Mouse (Mus musculus): Measurements from ENCODE around the gene Tekt5. TPM values are rescaled to one million over a fixed set of nuclear protein-coding genes. Genes with fewer than 3 reads are reported as not detected.
A peak's percentile ranks its signal among the peaks of the same experiment; 100 is the strongest.

Tekt5 gene
- polyA plus RNA-seq, 1 experiment from 2014 or later = 2.9 TPM

DNA sequence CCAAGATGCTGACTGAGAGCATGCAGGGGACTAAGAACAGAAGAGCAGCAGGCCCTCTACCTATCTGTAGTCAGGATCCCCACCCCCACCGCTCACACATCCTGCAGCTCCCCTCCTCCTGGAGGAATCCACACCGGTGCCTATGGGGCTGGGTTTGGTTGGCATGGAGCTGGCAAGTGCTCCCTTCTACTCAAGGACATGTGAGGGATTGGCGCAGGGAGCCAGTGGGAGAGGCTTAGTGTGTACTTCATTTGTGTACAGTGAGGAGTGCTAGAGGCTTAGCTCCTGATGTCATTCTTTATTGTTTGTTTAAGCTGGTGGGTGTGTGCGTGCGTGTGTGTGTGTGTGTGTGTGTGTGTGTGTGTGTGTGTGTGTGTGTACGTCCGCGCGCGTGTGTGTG is 45.4 kb downstream of the Tekt5 start:
- H3K4me1 ChIP-seq (replicated peaks; ENCODE audit: control insufficient read depth, insufficient read depth, low read length) = peaks cover 38% of the 10 kb centered on the region
- no peak overlapping the region for H3K4me3 ChIP-seq (ENCODE audit: low read length)
- peak; percentile 92 for ATAC-seq (ENCODE audit: low read depth)
- H3K9ac ChIP-seq (ENCODE audit: low read length) = peak overlapping the region; percentile 37
- H3K9me3 ChIP-seq (ENCODE audit: control insufficient read depth, low read length) = no peaks in the 10 kb centered on the region
- 60% methylated on average over 10 of the region's 10 CpGs for WGBS
- no peaks in the 10 kb centered on the region for H3K36me3 ChIP-seq (ENCODE audit: control insufficient read depth, insufficient read depth, low read length)
- H3K27ac ChIP-seq (ENCODE audit: low read length) = peak overlapping the region; percentile 98
- H3K27me3 ChIP-seq (ENCODE audit: control insufficient read depth, insufficient read depth, low read depth, low read length) = no peaks in the 10 kb centered on the region
- H3K4me2 ChIP-seq (ENCODE audit: low read depth, low read length) = peak overlapping the region; percentile 12; the same call in 1 of the 2 replicates

DNA sequence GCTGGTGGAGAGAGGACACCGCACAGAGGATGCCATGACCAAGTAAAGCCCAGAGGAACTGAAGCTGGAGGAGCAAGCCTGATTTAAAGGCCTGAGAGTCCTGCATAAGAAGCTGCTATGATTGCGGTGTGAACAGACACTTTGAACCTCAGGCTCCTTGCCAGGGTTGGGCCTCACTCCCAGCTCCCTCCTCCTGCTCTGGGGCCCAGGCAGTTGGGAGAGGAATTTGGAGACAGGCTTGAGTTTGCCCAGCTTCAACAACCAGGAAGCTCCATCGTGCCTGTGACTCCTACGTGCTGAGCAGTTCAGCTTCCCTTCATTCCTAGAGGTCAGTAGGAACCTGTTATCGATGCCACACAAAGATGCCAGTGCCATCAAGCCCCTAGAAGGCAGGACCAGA is 45.9 kb downstream of the Tekt5 start:
- ATAC-seq (ENCODE audit: low read depth) = peak; percentile 63
- H3K4me2 ChIP-seq (ENCODE audit: low read depth, low read length) = peak overlapping the region; percentile 12; the same call in 1 of the 2 replicates
- peak overlapping the region; percentile 37 for H3K9ac ChIP-seq (ENCODE audit: low read length)

DNA sequence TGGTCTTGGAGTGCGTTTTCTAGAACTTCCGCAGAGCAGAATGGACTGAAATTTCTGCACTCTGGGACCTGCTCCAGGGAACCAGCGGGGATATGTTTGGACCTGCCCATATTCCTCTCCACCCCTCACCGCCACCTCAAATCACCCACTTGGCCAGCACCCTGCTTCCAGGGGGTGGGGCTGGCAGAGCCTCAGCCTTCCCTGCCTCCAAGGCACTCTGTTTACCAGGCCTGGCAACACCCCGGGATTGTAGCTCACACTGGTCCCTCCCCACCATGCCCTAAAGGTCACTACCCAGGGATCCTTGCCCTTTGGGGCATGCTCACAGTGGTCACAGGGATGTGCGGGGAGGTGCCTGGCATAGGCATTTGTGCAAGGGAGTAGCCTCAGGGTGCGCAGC is 47.7 kb downstream of the Tekt5 start:
- H3K4me1 ChIP-seq (replicated peaks; ENCODE audit: control insufficient read depth, insufficient read depth, low read length) = peaks cover 34% of the 10 kb centered on the region
- H3K4me3 ChIP-seq (ENCODE audit: low read length) = no peak overlapping the region
- no peak overlapping the region; the same call in 1 of the 2 replicates for H3K9ac ChIP-seq (ENCODE audit: low read length)
- H3K9me3 ChIP-seq (ENCODE audit: control insufficient read depth, low read length) = no peaks in the 10 kb centered on the region
- ATAC-seq (ENCODE audit: low read depth) = peak; percentile 16
- no peaks in the 10 kb centered on the region for H3K36me3 ChIP-seq (ENCODE audit: control insufficient read depth, insufficient read depth, low read length)
- WGBS = 64% methylated on average over 7 of the region's 7 CpGs
- no peaks in the 10 kb centered on the region for H3K27me3 ChIP-seq (ENCODE audit: control insufficient read depth, insufficient read depth, low read depth, low read length)
- H3K27ac ChIP-seq (ENCODE audit: low read length) = peak overlapping the region; percentile 98
- H3K4me2 ChIP-seq (ENCODE audit: low read depth, low read length) = no peak overlapping the region

More for the DNA sequence above, 45.9 kb downstream of the Tekt5 start:
- WGBS = 32% methylated on average over 5 of the region's 5 CpGs
- no peaks in the 10 kb centered on the region for H3K27me3 ChIP-seq (ENCODE audit: control insufficient read depth, insufficient read depth, low read depth, low read length)
- H3K4me3 ChIP-seq (ENCODE audit: low read length) = no peak overlapping the region
- H3K36me3 ChIP-seq (ENCODE audit: control insufficient read depth, insufficient read depth, low read length) = no peaks in the 10 kb centered on the region
- H3K4me1 ChIP-seq (replicated peaks; ENCODE audit: control insufficient read depth, insufficient read depth, low read length) = peaks cover 34% of the 10 kb centered on the region
- no peaks in the 10 kb centered on the region for H3K9me3 ChIP-seq (ENCODE audit: control insufficient read depth, low read length)
- peak overlapping the region; percentile 98 for H3K27ac ChIP-seq (ENCODE audit: low read length)

DNA sequence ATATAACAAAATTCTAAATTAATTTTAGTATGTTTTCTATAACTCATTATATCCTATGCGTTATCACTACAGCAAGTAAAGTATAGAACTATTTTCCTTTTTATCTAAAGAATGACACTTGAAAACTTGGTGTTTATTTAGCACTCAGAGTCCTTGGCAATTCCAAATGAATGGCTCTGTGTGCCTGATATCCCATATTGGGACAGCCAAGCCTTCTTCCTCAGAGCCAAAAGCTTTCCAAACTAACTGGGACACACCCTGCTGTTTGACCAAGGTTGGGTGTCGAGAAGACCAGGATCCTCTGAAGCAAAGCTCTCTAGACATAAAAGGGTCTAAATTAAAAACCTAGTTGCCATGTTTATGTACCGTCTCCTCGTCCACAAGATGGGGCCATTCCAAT is 54.2 kb downstream of the Tekt5 start:
- Histone ChIP-seq H3K4me1 (replicated peaks; ENCODE audit: control insufficient read depth, insufficient read depth, low read length) (peaks cover 10% of the 10 kb centered on the region), H3K4me2 (ENCODE audit: low read depth, low read length) (no peak overlapping the region), H3K27me3 (ENCODE audit: control insufficient read depth, insufficient read depth, low read depth, low read length) (no peaks in the 10 kb centered on the region), H3K9ac (ENCODE audit: low read length) (no peak overlapping the region), H3K4me3 (ENCODE audit: low read length) (no peak overlapping the region), H3K36me3 (ENCODE audit: control insufficient read depth, insufficient read depth, low read length) (no peaks in the 10 kb centered on the region), H3K27ac (ENCODE audit: low read length) (0 out of 2 replicates have a peak overlapping the region, but pooled peaks have one; percentile 55), H3K9me3 (ENCODE audit: control insufficient read depth, low read length) (no peaks in the 10 kb centered on the region)
- ATAC-seq (ENCODE audit: low read depth) = no peak
- 39% methylated on average over 4 of the region's 4 CpGs for whole genome bisulfite sequencing

DNA sequence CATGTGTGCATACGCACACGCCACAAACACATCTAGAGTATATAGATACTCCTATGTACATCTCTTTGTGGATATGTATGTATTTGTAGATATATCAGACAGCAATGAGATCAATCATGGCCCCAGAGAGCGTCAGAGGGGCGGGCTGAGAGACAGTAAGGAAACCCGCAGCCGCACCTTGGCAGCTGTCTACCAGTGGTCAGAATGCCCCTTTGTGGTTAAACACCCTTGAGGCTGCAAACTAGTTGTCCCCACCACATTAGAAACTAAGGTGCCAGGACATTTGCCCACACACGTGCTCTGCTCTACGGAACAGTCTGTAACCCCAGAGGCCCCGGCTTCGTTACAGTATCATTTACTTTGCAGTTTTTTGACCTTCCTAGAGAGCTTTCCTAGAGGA is 55.4 kb downstream of the Tekt5 start:
- no peaks in the 10 kb centered on the region for H3K36me3 ChIP-seq (ENCODE audit: control insufficient read depth, insufficient read depth, low read length)
- no peaks in the 10 kb centered on the region for H3K27me3 ChIP-seq (ENCODE audit: control insufficient read depth, insufficient read depth, low read depth, low read length)
- H3K4me2 ChIP-seq (ENCODE audit: low read depth, low read length) = no peak overlapping the region
- ATAC-seq (ENCODE audit: low read depth) = no peak
- H3K4me1 ChIP-seq (replicated peaks; ENCODE audit: control insufficient read depth, insufficient read depth, low read length) = peaks cover 10% of the 10 kb centered on the region
- no peaks in the 10 kb centered on the region for H3K9me3 ChIP-seq (ENCODE audit: control insufficient read depth, low read length)
- no peak overlapping the region for H3K27ac ChIP-seq (ENCODE audit: low read length)
- H3K4me3 ChIP-seq (ENCODE audit: low read length) = no peak overlapping the region
- H3K9ac ChIP-seq (ENCODE audit: low read length) = no peak overlapping the region
- WGBS = 86% methylated on average over 10 of the region's 10 CpGs

DNA sequence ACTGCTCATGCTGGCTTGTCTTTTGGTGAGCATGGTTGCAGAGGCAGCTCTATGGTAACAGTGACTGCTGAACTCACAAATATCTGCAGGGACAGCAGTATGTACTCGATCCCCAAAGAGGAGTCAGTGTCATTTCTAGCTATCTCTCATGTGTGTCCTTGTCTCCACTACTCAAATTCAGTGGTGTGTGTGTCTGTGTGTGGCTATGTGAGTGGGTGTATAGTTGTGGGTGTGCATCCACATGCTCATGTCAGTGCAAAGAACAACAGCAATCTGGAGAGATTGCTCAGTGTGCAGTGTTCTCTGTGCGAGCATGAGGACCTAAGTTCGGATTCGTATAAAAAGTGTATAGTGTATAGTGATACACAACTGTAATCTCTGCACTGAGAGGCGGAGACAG is 56.7 kb downstream of the Tekt5 start:
- no peak for ATAC-seq (ENCODE audit: low read depth)
- 79% methylated on average over 5 of the region's 5 CpGs for WGBS
- no peak overlapping the region for H3K4me3 ChIP-seq (ENCODE audit: low read length)
- peak overlapping the region; percentile 91 for H3K27ac ChIP-seq (ENCODE audit: low read length)
- no peaks in the 10 kb centered on the region for H3K36me3 ChIP-seq (ENCODE audit: control insufficient read depth, insufficient read depth, low read length)
- no peak overlapping the region for H3K9ac ChIP-seq (ENCODE audit: low read length)
- H3K27me3 ChIP-seq (ENCODE audit: control insufficient read depth, insufficient read depth, low read depth, low read length) = no peaks in the 10 kb centered on the region
- peaks cover 10% of the 10 kb centered on the region for H3K4me1 ChIP-seq (replicated peaks; ENCODE audit: control insufficient read depth, insufficient read depth, low read length)
- H3K4me2 ChIP-seq (ENCODE audit: low read depth, low read length) = no peak overlapping the region
- H3K9me3 ChIP-seq (ENCODE audit: control insufficient read depth, low read length) = no peaks in the 10 kb centered on the region

DNA sequence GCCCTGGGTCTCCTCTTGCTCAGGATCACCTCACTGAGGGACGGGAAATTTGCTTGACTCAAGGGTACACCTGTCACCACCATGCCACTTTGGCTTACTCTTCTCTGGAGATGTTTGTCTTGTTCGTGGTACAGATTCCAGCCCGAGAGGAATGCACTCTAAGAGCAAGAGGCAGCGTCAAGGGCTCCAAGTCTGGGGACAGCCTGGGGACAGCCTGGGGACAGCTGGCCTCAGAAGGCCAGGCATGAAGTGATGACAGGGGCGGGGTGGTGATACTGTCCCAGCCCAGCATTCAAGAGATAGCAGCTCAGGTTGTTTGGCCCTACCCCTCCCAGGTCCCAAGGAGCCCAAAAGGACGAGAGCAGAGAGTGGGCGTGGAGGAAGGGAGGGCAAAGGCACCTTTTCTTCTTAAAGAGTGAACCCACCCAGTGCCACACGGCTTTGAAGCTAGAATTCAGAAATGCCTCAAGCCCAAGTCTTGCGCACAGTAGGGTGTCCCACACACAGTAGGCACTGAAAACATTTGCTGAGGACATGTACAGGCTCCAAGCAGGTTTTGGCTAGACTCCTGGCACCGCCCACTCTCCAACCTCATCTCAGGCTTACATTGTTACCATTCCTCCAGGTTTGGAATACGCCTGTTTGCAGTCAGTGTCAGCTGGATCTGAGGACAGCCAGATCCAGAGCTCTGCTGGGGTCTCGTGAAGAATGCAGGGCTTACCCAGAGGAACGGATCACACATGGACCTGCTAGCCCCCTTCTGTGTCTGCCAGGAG is 57.7 kb downstream of the Tekt5 start:
- no peaks in the 10 kb centered on the region for H3K36me3 ChIP-seq (ENCODE audit: control insufficient read depth, insufficient read depth, low read length)
- no peaks in the 10 kb centered on the region for H3K9me3 ChIP-seq (ENCODE audit: control insufficient read depth, low read length)
- H3K4me3 ChIP-seq (ENCODE audit: low read length) = no peak overlapping the region
- H3K4me1 ChIP-seq (replicated peaks; ENCODE audit: control insufficient read depth, insufficient read depth, low read length) = peaks cover 10% of the 10 kb centered on the region
- no peak overlapping the region for H3K4me2 ChIP-seq (ENCODE audit: low read depth, low read length)
- H3K27me3 ChIP-seq (ENCODE audit: control insufficient read depth, insufficient read depth, low read depth, low read length) = no peaks in the 10 kb centered on the region
- peak; percentile 79 for ATAC-seq (ENCODE audit: low read depth)
- WGBS = 55% methylated on average over 13 of the region's 13 CpGs
- H3K9ac ChIP-seq (ENCODE audit: low read length) = no peak overlapping the region; the same call in 1 of the 2 replicates
- H3K27ac ChIP-seq (ENCODE audit: low read length) = peak overlapping the region; percentile 91

DNA sequence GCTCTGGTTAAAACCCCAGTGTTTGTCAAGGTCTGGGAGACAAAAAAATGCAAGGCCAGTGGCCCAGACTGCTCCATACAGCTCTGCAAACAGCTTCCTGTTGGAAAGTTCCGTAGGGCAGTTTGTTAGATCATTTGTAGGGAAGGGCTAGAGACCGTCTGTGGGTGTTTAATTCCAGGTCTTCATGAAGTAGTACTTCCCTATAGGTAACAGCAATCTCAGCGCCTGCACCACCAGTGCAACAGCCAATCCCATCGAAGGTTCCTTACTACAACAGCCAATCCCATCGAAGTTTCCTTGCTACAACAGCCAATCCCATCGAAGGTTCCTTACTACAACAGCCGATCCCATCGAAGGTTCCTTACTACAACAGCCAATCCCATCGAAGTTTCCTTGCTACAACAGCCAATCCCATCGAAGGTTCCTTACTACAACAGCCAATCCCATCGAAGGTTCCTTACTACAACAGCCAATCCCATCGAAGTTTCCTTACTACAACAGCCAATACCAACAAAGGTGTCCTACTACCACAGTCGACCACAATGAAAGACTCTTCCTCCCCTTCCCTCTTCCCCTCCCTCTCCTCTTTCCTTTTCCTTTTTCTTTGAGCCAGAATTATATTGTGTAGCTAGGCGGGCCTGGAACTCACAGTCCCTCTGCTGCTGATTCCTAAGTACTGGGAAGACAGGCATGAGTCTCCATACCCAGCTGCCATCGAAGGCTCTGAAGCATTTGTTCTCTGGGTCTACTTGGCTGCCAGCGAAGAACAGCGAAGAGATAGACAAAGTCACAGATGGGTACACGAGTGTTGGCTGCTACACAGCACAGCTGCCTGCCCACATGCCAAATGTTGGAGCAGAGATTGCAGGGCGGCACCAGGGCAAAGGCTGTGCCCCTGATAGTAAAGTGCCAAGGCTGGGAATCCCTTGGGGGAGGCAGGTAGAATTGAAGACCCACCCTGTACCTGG is 58.6 kb downstream of the Tekt5 start:
- Histone ChIP-seq H3K4me1 (replicated peaks; ENCODE audit: control insufficient read depth, insufficient read depth, low read length) (peaks cover 8% of the 10 kb centered on the region), H3K36me3 (ENCODE audit: control insufficient read depth, insufficient read depth, low read length) (no peaks in the 10 kb centered on the region), H3K27me3 (ENCODE audit: control insufficient read depth, insufficient read depth, low read depth, low read length) (no peaks in the 10 kb centered on the region), H3K4me3 (ENCODE audit: low read length) (no peak overlapping the region), H3K9me3 (ENCODE audit: control insufficient read depth, low read length) (no peaks in the 10 kb centered on the region), H3K9ac (ENCODE audit: low read length) (no peak overlapping the region), H3K27ac (ENCODE audit: low read length) (peak overlapping the region; percentile 91), H3K4me2 (ENCODE audit: low read depth, low read length) (no peak overlapping the region)
- ATAC-seq (ENCODE audit: low read depth) = no peak
- 86% methylated on average over 19 of the region's 19 CpGs for WGBS

DNA sequence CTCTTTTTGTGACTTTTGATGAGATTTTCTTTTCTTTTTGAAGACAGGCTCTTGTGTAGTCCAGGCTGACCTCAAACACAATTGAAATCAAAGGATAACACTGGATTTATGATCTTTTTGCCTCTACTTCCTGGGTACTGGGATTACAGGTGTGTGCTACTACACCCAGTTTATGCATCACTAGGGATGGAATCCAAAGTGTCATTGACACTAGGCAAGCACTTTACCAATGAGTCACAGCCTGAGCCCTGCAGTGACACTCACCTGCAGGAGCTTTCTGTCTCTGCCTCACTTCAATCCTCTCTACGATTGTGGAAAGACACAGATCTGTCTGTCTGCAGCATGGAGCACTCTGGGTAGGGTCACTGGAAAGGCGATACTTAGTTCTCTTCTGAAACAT is 59.3 kb downstream of the Tekt5 start:
- Histone ChIP-seq H3K27me3 (ENCODE audit: control insufficient read depth, insufficient read depth, low read depth, low read length) (no peaks in the 10 kb centered on the region), H3K4me2 (ENCODE audit: low read depth, low read length) (no peak overlapping the region), H3K36me3 (ENCODE audit: control insufficient read depth, insufficient read depth, low read length) (no peaks in the 10 kb centered on the region), H3K4me1 (replicated peaks; ENCODE audit: control insufficient read depth, insufficient read depth, low read length) (peaks cover 8% of the 10 kb centered on the region), H3K27ac (ENCODE audit: low read length) (no peak overlapping the region; the same call in 1 of the 2 replicates), H3K9me3 (ENCODE audit: control insufficient read depth, low read length) (no peaks in the 10 kb centered on the region), H3K4me3 (ENCODE audit: low read length) (no peak overlapping the region), H3K9ac (ENCODE audit: low read length) (no peak overlapping the region)
- no peak for ATAC-seq (ENCODE audit: low read depth)
- WGBS = 63% methylated on average over 2 of the region's 2 CpGs

All from lung, embryonic 16.5 days (tissue).